Mouse (Mus musculus) lung, postnatal 0 days (tissue): ENCODE results near the gene Tspan9.

Source experiments
- CTCF ChIP-seq: IDR thresholded peaks from 2 replicates; pipeline ENCODE4 v1.5.1; 2016; ENCODE audit warnings: antibody characterized with exemption, mild to moderate bottlenecking
- EP300 ChIP-seq: IDR thresholded peaks from 2 replicates; pipeline ENCODE4 v1.6.1; 2016; ENCODE audit warnings: antibody characterized with exemption, mild to moderate bottlenecking, control low read depth

DNA sequence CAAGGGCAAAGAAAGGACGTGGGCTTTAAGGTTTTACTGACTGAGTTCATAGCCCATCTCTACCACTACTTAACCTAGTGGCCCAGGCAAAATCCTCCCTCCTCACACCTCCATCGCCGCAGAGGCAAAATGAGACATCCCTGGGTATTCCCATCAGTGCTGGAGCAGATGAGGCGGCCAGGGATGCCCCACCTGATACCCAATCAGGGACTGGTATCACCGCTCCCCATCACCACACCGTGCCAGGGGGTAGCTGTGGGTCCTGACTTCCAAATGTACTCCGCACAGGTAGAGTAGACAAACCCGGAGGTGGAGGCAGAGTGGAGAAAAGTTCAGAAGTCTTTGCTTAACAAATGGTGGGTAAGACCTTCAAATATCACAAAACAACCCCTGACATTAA, 117.4 kb downstream of the Tspan9 start:
- TF ChIP-seq CTCF (no peak), EP300 (no peak)
